Mouse (Mus musculus) embryonic fibroblast, embryonic 13.5 days (primary cell): ENCODE data around the gene Aim2. TPM values are rescaled to one million over a fixed set of nuclear protein-coding genes. Genes with fewer than 3 reads are reported as not detected.

Source experiments
- H3K27ac ChIP-seq: 2 replicates; pipeline ENCODE4 v1.5.1; 2012; ENCODE audit warnings: low read length, control low read depth, inconsistent platforms; ENCODE audit not compliant: insufficient read depth
- H3K4me1 ChIP-seq: 2 replicates; pipeline ENCODE4 v1.6.1; 2011; ENCODE audit warnings: low read length; ENCODE audit not compliant: control insufficient read depth, insufficient read depth
- H3K4me3 ChIP-seq: 2 replicates; pipeline ENCODE4 v1.5.1; 2011; ENCODE audit warnings: mild to moderate bottlenecking, control low read depth, low read length; ENCODE audit not compliant: insufficient read depth
- CTCF ChIP-seq: IDR thresholded peaks from 2 replicates; pipeline ENCODE4 v1.5.1; 2011; ENCODE audit warnings: mild to moderate bottlenecking, control low read depth, low read length, moderate library complexity, borderline replicate concordance; ENCODE audit not compliant: insufficient read depth
- POLR2A ChIP-seq: IDR thresholded peaks from 2 replicates; pipeline ENCODE4 v1.6.1; 2011; ENCODE audit warnings: low read depth, mild to moderate bottlenecking, control low read depth, low read length, moderate library complexity
- polyA plus RNA-seq: library from polyadenylated mRNA; stranded (reverse); fragments of >200 nt; gene quantifications from 2 replicates; pipeline ENCODE4 v1.2.4, GENCODE M21; 2011; ENCODE audit warnings: low read depth; ENCODE audit not compliant: missing spikeins, insufficient read length

Aim2 gene
- polyA plus RNA-seq, 1 experiment: not detected

GRCm38 (mm10) chr1:173326552-173326951, 24.1 kb upstream of the Aim2 start:
- Histone ChIP-seq H3K4me1 (no peaks in the 10 kb centered on the region), H3K27ac (no peak overlapping the region), H3K4me3 (no peak overlapping the region)
- TF ChIP-seq POLR2A: no peak
- TF ChIP-seq CTCF: no peak

GRCm38 (mm10) chr1:173328446-173328845, 22.2 kb upstream of the Aim2 start:
- Histone ChIP-seq H3K4me1 (no peaks in the 10 kb centered on the region), H3K4me3 (no peak overlapping the region), H3K27ac (no peak overlapping the region)
- TF ChIP-seq CTCF (no peak), POLR2A (no peak)

GRCm38 (mm10) chr1:173329185-173329584, 21.5 kb upstream of the Aim2 start:
- TF ChIP-seq POLR2A (no peak), CTCF (no peak)
- Histone ChIP-seq H3K27ac (no peak overlapping the region), H3K4me1 (no peaks in the 10 kb centered on the region), H3K4me3 (no peak overlapping the region)

- H3K4me3 ChIP-seq: no peak overlapping the region
- no peaks in the 10 kb centered on the region for H3K4me1 ChIP-seq
- H3K27ac ChIP-seq: no peak overlapping the region
- TF ChIP-seq POLR2A (no peak), CTCF (no peak)
These were observed 20.9 kb upstream of the Aim2 start for GRCm38 (mm10) chr1:173329743-173330142.

GRCm38 (mm10) chr1:173332418-173332817, 18.3 kb upstream of the Aim2 start:
- Histone ChIP-seq H3K4me3 (no peak overlapping the region), H3K4me1 (no peaks in the 10 kb centered on the region), H3K27ac (no peak overlapping the region)
- TF ChIP-seq CTCF (no peak), POLR2A (no peak)

- TF ChIP-seq CTCF: no peak
- TF ChIP-seq POLR2A: no peak
- H3K4me1 ChIP-seq: no peaks in the 10 kb centered on the region
- no peak within 1 kb of the TSS for H3K27ac ChIP-seq
- H3K4me3 ChIP-seq: no peak within 1 kb of the TSS
These were observed 17.1 kb upstream of the Aim2 start, which contains the start of gene Ackr1 for GRCm38 (mm10) chr1:173333312-173334253. Gene Ackr1, minus strand, starts transcription at chr1:173333750.

- H3K27ac ChIP-seq: no peak overlapping the region
- TF ChIP-seq CTCF (no peak), POLR2A (no peak)
- H3K4me1 ChIP-seq: no peaks in the 10 kb centered on the region
- no peak overlapping the region for H3K4me3 ChIP-seq
These were observed 14.8 kb upstream of the Aim2 start for GRCm38 (mm10) chr1:173335903-173336302.

- Histone ChIP-seq H3K27ac (no peak overlapping the region), H3K4me1 (no peaks in the 10 kb centered on the region), H3K4me3 (no peak overlapping the region)
- no peak for TF ChIP-seq CTCF
- TF ChIP-seq POLR2A: no peak
These were observed 13.7 kb upstream of the Aim2 start for GRCm38 (mm10) chr1:173337008-173337407.

- Histone ChIP-seq H3K27ac (no peak overlapping the region), H3K4me1 (no peaks in the 10 kb centered on the region), H3K4me3 (no peak overlapping the region)
- no peak for TF ChIP-seq POLR2A
- peak; percentile 69; the same call in 1 of the 2 replicates for TF ChIP-seq CTCF
These were observed 11.1 kb upstream of the Aim2 start for GRCm38 (mm10) chr1:173339543-173339942.

GRCm38 (mm10) chr1:173342425-173342824, 8.3 kb upstream of the Aim2 start:
- Histone ChIP-seq H3K4me1 (no peaks in the 10 kb centered on the region), H3K27ac (no peak overlapping the region), H3K4me3 (no peak overlapping the region)
- TF ChIP-seq CTCF (no peak), POLR2A (no peak)
